Mouse (Mus musculus) cerebellum, adult 9-10 months (tissue): ENCODE measurements around the gene Iqcn.

Experiments used
- DNase-seq: peaks from one replicate; pipeline ENCODE4 v3.0.0; 2022

Gene Iqcn

DNA sequence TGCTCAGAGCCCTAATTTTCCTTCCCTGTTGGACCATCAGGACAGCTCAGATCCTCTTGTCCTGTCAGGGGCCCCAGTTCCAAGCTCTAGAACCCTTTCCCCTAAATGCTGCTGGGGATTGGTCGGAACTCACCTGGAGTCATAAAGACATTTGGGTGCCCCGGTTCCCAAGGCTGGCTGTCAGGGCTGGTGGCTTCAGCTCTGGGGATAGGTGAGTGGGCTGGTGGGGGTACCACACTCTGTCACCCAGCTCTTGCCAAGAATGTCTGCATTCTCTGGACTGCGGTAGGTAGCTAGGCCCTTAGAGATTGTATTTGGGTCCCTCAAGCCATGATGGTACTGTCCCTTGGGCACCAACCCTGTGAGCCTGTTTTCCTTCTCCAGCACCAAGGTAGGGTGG, at the start of gene Iqcn:
Gene Iqcn, plus strand, starts transcription at position 171 of the 400 bp plus-strand sequence.
- DNase-seq = peak; percentile 52

DNA sequence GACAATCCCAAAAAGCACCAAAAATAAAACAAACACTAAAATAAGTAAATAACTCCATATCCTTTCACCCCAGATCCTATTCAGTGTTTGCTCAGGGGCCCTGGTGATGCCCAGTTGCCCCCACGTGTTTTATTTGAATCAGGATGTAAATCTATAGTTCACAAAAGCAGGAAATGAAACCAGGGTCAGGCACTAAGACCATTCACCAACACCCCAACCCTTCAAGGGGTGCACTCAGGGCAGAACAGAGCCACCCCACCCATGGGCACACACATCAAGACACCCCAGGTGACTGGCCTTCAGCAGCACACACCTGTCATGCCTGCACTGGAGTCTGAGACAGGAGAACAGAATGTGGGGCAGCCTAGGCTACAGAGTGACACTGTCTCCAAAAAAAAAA, 49.1 kb upstream of the Iqcn start:
- DNase-seq = no peak

- no peak for DNase-seq
Measured at GRCm38 (mm10) chr8:70655469-70655868, 47.8 kb upstream of the Iqcn start.

DNA sequence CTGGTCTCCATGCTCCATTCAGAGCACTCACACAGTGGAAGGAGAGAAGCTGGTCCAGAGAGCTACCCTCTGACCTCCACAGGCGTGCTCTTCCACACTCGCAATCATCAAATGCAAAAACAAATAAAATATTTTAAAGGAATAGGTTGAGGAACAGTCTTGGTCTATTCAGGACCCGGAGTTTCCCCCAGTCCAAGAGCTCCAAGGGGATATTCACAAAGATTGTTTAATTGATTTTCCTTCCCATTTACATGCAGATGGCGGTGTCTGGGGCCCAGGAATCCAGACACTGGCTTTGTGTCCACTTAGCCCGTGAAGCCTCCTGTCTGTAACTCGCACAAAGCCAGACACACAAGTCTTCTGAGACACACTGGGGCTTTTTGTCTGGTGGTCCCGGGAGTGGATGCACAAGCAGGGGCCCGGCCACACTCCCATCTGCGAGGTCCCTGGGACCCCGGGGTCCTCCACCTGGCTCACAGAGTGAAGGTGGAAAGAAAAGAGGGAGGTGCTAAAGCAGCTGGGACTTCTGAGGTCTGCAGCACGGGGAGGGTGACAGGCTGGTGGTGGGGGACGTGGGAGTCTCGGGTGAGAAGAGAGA, 47.0 kb upstream of the Iqcn start:
- no peak for DNase-seq

- no peak for DNase-seq
Measured at GRCm38 (mm10) chr8:70657214-70657613, 46.0 kb upstream of the Iqcn start.

GRCm38 (mm10) chr8:70657739-70658138, 45.5 kb upstream of the Iqcn start:
- DNase-seq = no peak

GRCm38 (mm10) chr8:70658897-70659603, 44.2 kb upstream of the Iqcn start:
- no peak for DNase-seq

- DNase-seq = peak; percentile 62
Measured at GRCm38 (mm10) chr8:70659604-70660272, 43.5 kb upstream of the Iqcn start.

- no peak for DNase-seq
Measured at GRCm38 (mm10) chr8:70660273-70660725, 43.0 kb upstream of the Iqcn start, which contains the start of gene Pgpep1. Gene Pgpep1 (minus strand): TSS chr8:70660388.

DNA sequence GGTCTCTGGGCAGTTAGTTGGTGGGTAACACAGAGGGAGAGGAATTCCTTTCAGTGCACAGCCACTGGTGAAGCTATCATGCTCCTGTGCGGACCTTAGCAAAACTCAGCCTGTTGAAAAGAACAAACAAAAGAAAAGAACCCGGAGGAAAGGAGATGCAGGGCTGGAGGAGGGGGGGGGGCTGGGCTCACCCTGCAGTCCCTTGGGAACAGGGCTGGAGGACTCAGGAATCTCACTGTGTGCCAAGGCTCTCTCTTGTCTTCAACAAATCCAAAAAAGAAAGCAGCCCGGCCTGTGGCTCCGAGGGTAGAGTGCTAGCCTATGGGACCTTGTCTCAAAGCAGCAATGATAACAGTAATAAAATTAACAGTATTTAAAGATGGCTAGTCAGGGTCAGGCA, 39.6 kb upstream of the Iqcn start:
- DNase-seq = no peak

- DNase-seq = no peak
Measured at GRCm38 (mm10) chr8:70664631-70665030, 38.6 kb upstream of the Iqcn start.

GRCm38 (mm10) chr8:70665599-70665998, 37.7 kb upstream of the Iqcn start:
- no peak for DNase-seq

GRCm38 (mm10) chr8:70667071-70667470, 36.2 kb upstream of the Iqcn start:
- no peak for DNase-seq

GRCm38 (mm10) chr8:70671615-70672324, 31.5 kb upstream of the Iqcn start:
- no peak for DNase-seq

DNA sequence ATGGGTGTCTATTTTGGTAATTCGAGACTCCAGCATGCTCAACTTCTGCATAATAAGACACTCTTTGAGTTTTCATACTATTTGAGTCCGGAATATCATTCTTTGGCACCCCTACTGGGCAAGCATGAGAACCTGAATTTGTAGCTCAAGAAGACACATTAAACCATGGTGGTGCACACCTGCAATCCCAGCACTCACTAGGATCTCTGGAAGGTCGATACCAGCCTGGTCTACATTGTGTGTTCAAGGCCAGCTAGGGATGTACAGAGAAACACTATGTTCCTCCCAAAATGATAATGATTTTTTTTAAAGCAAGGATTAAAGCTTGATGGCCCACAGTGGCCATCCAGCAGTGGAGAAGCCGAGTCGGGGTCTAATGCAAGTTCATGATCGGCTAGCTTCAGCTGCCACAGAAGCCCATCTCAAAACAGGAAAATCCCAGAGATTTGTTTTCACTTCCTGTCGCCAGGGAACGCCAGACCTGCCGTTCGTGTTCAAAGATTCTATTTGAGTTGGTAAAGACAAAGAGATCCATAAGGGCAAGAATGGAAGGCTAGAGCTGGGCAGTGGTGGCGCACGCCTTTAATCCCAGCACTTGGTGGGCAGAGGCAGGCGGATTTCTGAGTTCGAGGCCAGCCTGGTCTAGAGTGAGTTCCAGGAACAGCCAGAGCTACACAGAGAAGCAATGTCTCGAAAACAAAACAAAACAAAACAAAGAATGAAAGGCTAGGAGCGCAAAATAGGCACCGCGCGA, 30.8 kb upstream of the Iqcn start:
- peak; percentile 67 for DNase-seq

DNA sequence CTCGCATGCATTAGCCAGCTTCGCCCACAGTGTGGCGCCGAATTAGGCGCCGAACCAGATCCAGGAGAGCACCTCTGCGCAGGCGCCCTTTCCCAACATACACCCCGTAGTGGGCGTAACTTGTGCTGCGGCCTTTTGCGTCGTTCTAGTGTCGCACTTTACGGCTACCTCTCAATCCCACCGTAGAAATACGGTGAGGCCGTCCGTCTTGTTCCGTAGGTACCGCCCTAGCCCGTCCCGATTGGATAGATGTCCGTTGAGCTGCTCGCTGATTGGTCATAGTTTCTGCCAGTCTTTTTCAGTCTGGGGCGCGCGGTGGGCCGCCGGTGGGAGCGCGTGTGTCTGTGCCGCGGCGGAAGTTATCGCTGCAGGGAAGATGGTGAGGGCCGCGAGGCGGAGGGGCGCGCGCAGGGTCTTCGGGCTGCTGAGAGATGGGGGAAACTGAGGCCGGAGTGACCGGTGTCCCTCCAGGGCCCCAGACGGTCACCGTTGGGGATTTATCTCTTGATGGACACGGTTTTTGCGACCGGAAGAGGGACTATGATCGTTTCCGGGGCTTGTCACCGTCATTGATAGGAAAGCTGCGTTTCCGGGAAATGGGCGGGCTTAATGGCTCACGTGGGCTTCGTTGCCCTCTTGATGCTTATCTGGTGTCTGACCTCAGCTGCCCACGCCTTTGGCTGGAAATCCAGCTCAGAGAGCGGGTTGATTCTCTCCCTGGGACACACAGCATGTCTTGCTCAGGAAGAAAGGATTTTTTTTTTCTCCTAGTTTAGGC, 30.0 kb upstream of the Iqcn start, which contains the start of gene Lsm4:
Gene Lsm4, plus strand, starts transcription at position 170 of the 778 bp plus-strand sequence.
- DNase-seq = peak; percentile 98

- peak; percentile 68 for DNase-seq
Measured at GRCm38 (mm10) chr8:70674109-70674508, 29.1 kb upstream of the Iqcn start.

DNA sequence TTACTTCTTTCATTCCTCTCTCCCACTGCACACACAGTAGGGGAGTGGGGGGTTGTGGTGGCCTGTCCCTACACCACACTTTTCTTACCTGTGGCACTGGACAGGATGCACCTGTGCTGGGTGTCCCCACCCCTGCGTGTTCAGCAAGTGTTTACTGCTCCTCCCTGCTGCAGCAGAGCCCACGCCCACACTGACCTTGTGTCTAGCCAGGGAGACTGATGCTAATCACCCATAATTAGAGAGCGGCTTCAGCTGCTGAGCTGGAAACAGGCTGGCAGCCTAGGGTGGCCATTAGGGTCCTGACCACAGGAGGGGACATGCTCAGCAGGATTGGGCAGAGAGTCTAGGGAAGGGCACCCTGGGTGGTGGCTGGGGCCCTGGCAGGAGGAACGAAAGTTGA, 28.5 kb upstream of the Iqcn start:
- no peak for DNase-seq

DNA sequence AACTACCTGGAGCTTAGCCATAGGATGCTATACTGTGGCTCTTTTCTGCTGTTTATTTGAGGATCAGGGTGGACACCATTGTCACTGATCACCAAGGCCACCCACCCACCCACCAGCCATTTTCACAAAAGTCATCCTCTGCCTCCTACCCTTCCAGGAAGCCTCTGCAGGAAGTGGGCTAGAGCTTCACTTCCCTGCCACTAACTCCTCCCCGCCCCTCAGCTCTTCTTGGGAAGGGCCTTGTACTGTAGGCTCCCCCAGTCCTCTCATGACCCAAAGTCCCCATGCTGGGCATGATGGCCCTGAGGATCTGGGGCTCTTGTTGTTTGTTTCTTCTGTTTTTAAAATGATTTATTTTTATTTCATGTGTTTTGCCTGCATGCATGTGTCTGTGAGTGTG, 27.9 kb upstream of the Iqcn start:
- no peak for DNase-seq

DNA sequence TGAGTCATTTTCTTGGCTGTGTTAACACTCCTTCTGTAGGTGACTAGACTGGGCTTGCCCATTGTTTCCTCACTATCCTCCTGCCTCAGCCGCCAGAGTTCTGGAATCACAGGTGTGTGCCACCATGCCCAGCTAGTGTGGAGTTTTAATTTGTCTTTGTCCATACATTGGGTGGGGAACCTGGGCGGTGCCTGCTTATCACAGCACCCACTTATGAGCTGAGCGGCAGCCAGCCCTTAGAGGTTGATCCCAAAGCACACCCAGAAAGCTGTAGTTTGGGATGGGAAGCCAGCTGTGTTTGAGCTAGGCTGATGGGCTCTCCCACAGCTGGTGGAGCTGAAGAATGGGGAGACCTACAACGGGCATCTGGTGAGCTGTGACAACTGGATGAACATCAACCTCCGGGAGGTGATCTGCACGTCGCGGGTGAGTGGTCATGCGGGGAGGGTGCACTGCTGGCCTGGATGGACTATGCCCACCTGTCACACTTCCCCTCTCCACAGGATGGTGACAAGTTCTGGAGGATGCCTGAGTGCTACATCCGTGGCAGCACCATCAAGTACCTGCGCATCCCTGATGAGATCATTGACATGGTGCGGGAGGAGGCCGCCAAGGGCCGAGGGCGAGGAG, 25.7 kb upstream of the Iqcn start:
- DNase-seq = no peak

DNA sequence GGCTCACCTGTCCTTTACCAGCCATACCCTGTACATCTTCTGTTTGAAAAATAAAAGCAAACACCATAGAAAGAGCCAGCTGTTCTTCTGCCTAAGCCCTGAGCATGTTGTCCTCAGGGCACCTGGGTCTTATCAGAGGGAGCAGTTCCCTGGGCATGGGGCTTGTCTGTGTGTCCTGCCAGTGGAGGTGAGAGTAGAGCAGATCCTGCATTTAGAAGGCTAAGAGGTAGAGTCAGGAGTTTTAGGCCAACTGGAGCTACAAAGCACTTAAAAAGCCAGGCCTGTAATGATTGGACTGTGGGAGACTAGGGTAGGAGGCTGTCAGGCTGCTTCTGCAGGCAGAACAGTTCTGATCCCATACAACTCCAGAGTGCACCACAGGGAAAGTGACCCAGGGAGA, 24.6 kb upstream of the Iqcn start:
- no peak for DNase-seq
